Mouse (Mus musculus): ENCODE data around the gene Dnah3. TPM values are rescaled to one million over a fixed set of nuclear protein-coding genes. Genes with fewer than 3 reads are reported as not detected.

Dnah3 gene
- total RNA-seq, 2 experiments from 2014 or later, result not detected

GRCm38 (mm10) chr7:119960546-119960945, 134.5 kb downstream of the Dnah3 start:
- DNase-seq, result no peak
- intact Hi-C loops (cut with DNase I; ENCODE audit: low total_unique reads), result no loop called here

GRCm38 (mm10) chr7:119960006-119960405, 135.1 kb downstream of the Dnah3 start:
- no peak for DNase-seq
- intact Hi-C loops (cut with DNase I; ENCODE audit: low total_unique reads), result no loop called here

- intact Hi-C loops (cut with DNase I; ENCODE audit: low total_unique reads), result no loop called here
- no peak for DNase-seq
Measured at GRCm38 (mm10) chr7:119959491-119959890, 135.6 kb downstream of the Dnah3 start.

- intact Hi-C loops (cut with DNase I; ENCODE audit: low total_unique reads), result no loop called here
- no peak for DNase-seq
Measured at GRCm38 (mm10) chr7:119959091-119959490, 136.0 kb downstream of the Dnah3 start.

GRCm38 (mm10) chr7:119957421-119957820, 137.7 kb downstream of the Dnah3 start:
- DNase-seq, result no peak
- intact Hi-C loops (cut with DNase I; ENCODE audit: low total_unique reads), result no loop called here

GRCm38 (mm10) chr7:119954047-119954446, 141.0 kb downstream of the Dnah3 start:
- intact Hi-C loops (cut with DNase I; ENCODE audit: low total_unique reads), result no loop called here
- no peak for DNase-seq

- intact Hi-C loops (cut with DNase I; ENCODE audit: low total_unique reads), result no loop called here
- peak; percentile 8 for DNase-seq
Measured at GRCm38 (mm10) chr7:119941569-119941968, 153.5 kb downstream of the Dnah3 start.

GRCm38 (mm10) chr7:119937036-119937435, 158.0 kb downstream of the Dnah3 start:
- intact Hi-C loops (cut with DNase I; ENCODE audit: low total_unique reads), result no loop called here

GRCm38 (mm10) chr7:119936321-119936720, 158.8 kb downstream of the Dnah3 start:
- DNase-seq, result no peak
- intact Hi-C loops (cut with DNase I; ENCODE audit: low total_unique reads), result no loop called here

More at GRCm38 (mm10) chr7:119937036-119937435, 158.0 kb downstream of the Dnah3 start:
- no peak for DNase-seq

- intact Hi-C loops (cut with DNase I; ENCODE audit: low total_unique reads), result no loop called here
- DNase-seq, result no peak
Measured at GRCm38 (mm10) chr7:119928783-119929440, 166.2 kb downstream of the Dnah3 start.

GRCm38 (mm10) chr7:119921054-119921453, 174.0 kb downstream of the Dnah3 start:
- no peak for DNase-seq
- intact Hi-C loops (cut with DNase I; ENCODE audit: low total_unique reads), result no loop called here

GRCm38 (mm10) chr7:119920457-119920856, 174.6 kb downstream of the Dnah3 start:
- no peak for DNase-seq
- intact Hi-C loops (cut with DNase I; ENCODE audit: low total_unique reads), result no loop called here

GRCm38 (mm10) chr7:119911727-119912126, 183.4 kb downstream of the Dnah3 start:
- intact Hi-C loops (cut with DNase I; ENCODE audit: low total_unique reads), result no loop called here
- DNase-seq, result no peak

GRCm38 (mm10) chr7:119906523-119907215, 188.4 kb downstream of the Dnah3 start:
- intact Hi-C loops (cut with DNase I; ENCODE audit: low total_unique reads), result no loop called here

GRCm38 (mm10) chr7:119899386-119900057, 195.6 kb downstream of the Dnah3 start:
- intact Hi-C loops (cut with DNase I; ENCODE audit: low total_unique reads), result loop anchor here (5.0 kb wide), 1 partner anchor 1127 kb away; no protein-coding TSS in a partner anchor
- DNase-seq, result no peak

More at GRCm38 (mm10) chr7:119906523-119907215, 188.4 kb downstream of the Dnah3 start:
- DNase-seq, result no peak

GRCm38 (mm10) chr7:119898247-119898856, 196.7 kb downstream of the Dnah3 start:
- no peak for DNase-seq
- intact Hi-C loops (cut with DNase I; ENCODE audit: low total_unique reads), result loop anchor here (5.0 kb wide), 1 partner anchor 1126 kb away; no protein-coding TSS in a partner anchor

- no peak for DNase-seq
- intact Hi-C loops (cut with DNase I; ENCODE audit: low total_unique reads), result loop anchor here (5.0 kb wide), 1 partner anchor 1125 kb away; no protein-coding TSS in a partner anchor
Measured at GRCm38 (mm10) chr7:119897521-119898109, 197.5 kb downstream of the Dnah3 start.

- intact Hi-C loops (cut with DNase I; ENCODE audit: low total_unique reads), result loop anchor here (5.0 kb wide), 1 partner anchor 1124 kb away; no protein-coding TSS in a partner anchor
- peak; percentile 99 for DNase-seq
Measured at GRCm38 (mm10) chr7:119895639-119896512, 199.2 kb downstream of the Dnah3 start, which contains the start of the genes Lyrm1 and Dcun1d3. TSS of gene Lyrm1 (plus strand) at chr7:119895861. TSS of gene Dcun1d3 (minus strand) at chr7:119896298.
